Mouse (Mus musculus): ENCODE results near the gene Tex50.
"Not testable (repeated sequence)": the region's sequence is repeated elsewhere in the genome, so short reads cannot be mapped to it uniquely, and the experiment has no call there.

- not testable (repeated sequence) for TF ChIP-seq POLR2A, CTCF (IDR thresholded peaks at IDR 0.05; ENCODE audit: extremely low read depth, insufficient read depth, low read length)
These were observed 13.5 kb downstream of the Tex50 start for GRCm38 (mm10) chr1:161145611-161146010.
